34 mouse cellular contexts compared by ENCODE assay signal in genomic region chr17:37185474-37185873, GRCm38 (mm10). TPM values are rescaled to one million over a fixed set of nuclear protein-coding genes. Genes with fewer than 3 reads are reported as not detected.
DNase-seq lines count a peak whose midpoint lies in the region; ATAC-seq and TF ChIP-seq lines count a peak whose summit lies in the region.
"Had no signal": no experiment of that assay in that cellular context is flagged by ENCODE, and none has a peak within 500 bp of the region (broad histone marks: within the 10 kb centered on the region; RNA-seq: fewer than 3 reads in every experiment).

No protein-coding gene starts in this region.

- POLR2A ChIA-PET in Patski (lab: Charles Lee) = no interaction called here

- 38% methylated on average over 6 of the region's 6 CpGs for WGBS in intestine, embryonic 15.5 days

- CTCF ChIA-PET in Patski (lab: Charles Lee) = no interaction called here

- in situ Hi-C loops in Patski (cut with MboI; ENCODE audit: low pct_unique_long_range_greater_than_20kb) = no loop called here

- H3K27me3 ChIP-seq in Patski = peaks cover 3% of the 10 kb centered on the region
- H3K27me3 ChIP-seq in intestine, embryonic 15.5 days (replicated peaks) = no peaks in the 10 kb centered on the region
- H3K27me3 ChIP-seq: heart, embryonic 13.5 days; hindbrain, embryonic 12.5 days; limb, embryonic 13.5 days; liver, embryonic 12.5 days; midbrain, embryonic 15.5 days; stomach, embryonic 15.5 days had no signal

- no peak overlapping the region for H3K9ac ChIP-seq in intestine, embryonic 15.5 days
- H3K9ac ChIP-seq: heart, embryonic 13.5 days; hindbrain, embryonic 12.5 days; kidney, embryonic 15.5 days; limb, embryonic 13.5 days; liver, embryonic 12.5 days; midbrain, embryonic 15.5 days; stomach, embryonic 15.5 days had no signal

- TF ChIP-seq CTCF in Patski (IDR thresholded peaks at IDR 0.05) = no peak

- H3K4me3 ChIP-seq in intestine, embryonic 15.5 days (replicated peaks) = no peak overlapping the region
- H3K4me3 ChIP-seq: heart, embryonic 13.5 days; hindbrain, embryonic 12.5 days; kidney, embryonic 15.5 days; limb, embryonic 13.5 days; liver, embryonic 12.5 days; midbrain, embryonic 15.5 days; stomach, embryonic 15.5 days had no signal

- DNase-seq in urinary bladder, postnatal 14 days (ENCODE audit: low spot score) = peak; percentile 17
- no peak for DNase-seq in urinary bladder, adult 2 months (ENCODE audit: low spot score)
- DNase-seq in Patski (ENCODE audit: low read depth, low spot score) = no peak
- DNase-seq in heart, adult 8-10 months (ENCODE audit: low spot score) = no peak
- DNase-seq in frontal cortex, postnatal 10 days (ENCODE audit: low spot score in 2 of 2) = no peak
- DNase-seq: adrenal gland, adult 2 months; cerebellum, adult 8-10 months; cerebellum, postnatal 36 days; gastrocnemius, postnatal 14 days; heart, adult 11 months; heart, postnatal 14 days; kidney, postnatal 36 days; layer of hippocampus, postnatal 36 days; lung, adult 18-20 months; right cerebral cortex, adult 18-20 months; right cerebral cortex, postnatal 4 days; thymus, adult 18-20 months; thymus, postnatal 36 days had no signal

- no peaks in the 10 kb centered on the region for H3K9me3 ChIP-seq in intestine, embryonic 15.5 days
- H3K9me3 ChIP-seq: heart, embryonic 13.5 days; hindbrain, embryonic 12.5 days; kidney, embryonic 15.5 days; limb, embryonic 13.5 days; liver, embryonic 12.5 days; midbrain, embryonic 15.5 days; stomach, embryonic 15.5 days had no signal

- no peaks in the 10 kb centered on the region for H3K36me3 ChIP-seq in intestine, embryonic 15.5 days
- H3K36me3 ChIP-seq: heart, embryonic 13.5 days; hindbrain, embryonic 12.5 days; kidney, embryonic 15.5 days; limb, embryonic 13.5 days; liver, embryonic 12.5 days; midbrain, embryonic 15.5 days; stomach, embryonic 15.5 days had no signal

- peak; percentile 57 for ATAC-seq in Patski
- ATAC-seq in intestine, embryonic 15.5 days = 0 out of 2 replicates have a peak, but pooled peaks have one; percentile 41
- no peak for ATAC-seq in megakaryocyte progenitor cell, adult 5-6 weeks (replicated peaks; ENCODE audit: poor library complexity)
- ATAC-seq: forebrain, embryonic 14.5 days; liver, embryonic 12.5 days; midbrain, embryonic 15.5 days had no signal

- no peak overlapping the region for H3K27ac ChIP-seq in intestine, embryonic 15.5 days
- H3K27ac ChIP-seq: heart, embryonic 13.5 days; hindbrain, embryonic 12.5 days; kidney, embryonic 15.5 days; limb, embryonic 13.5 days; liver, embryonic 12.5 days; midbrain, embryonic 15.5 days; stomach, embryonic 15.5 days had no signal

- H3K4me1 ChIP-seq in intestine, embryonic 15.5 days (replicated peaks) = no peaks in the 10 kb centered on the region
- H3K4me1 ChIP-seq: heart, embryonic 13.5 days; hindbrain, embryonic 12.5 days; kidney, embryonic 15.5 days; limb, embryonic 13.5 days; liver, embryonic 12.5 days; midbrain, embryonic 15.5 days; stomach, embryonic 15.5 days had no signal

- H3K4me2 ChIP-seq in intestine, embryonic 15.5 days (replicated peaks) = no peak overlapping the region
- H3K4me2 ChIP-seq: heart, embryonic 13.5 days; hindbrain, embryonic 12.5 days; kidney, embryonic 15.5 days; limb, embryonic 13.5 days; liver, embryonic 12.5 days; midbrain, embryonic 15.5 days; stomach, embryonic 15.5 days had no signal

RNA-seq across cellular contexts. Expression of gene Ubd, which starts 8.2 kb away (rescaled TPM):
- 0.52 and 1.0 TPM in 2 replicates for polyA plus RNA-seq in urinary bladder, adult 2 months (2012; rRNA removed)
- 0.06 TPM for polyA plus RNA-seq in Patski (2021)
- not detected in 2 replicates for polyA plus RNA-seq in intestine, embryonic 15.5 days (2015; fragmentation: Nextera tagmentation; extraction: Ambion mirVana)
- total RNA-seq in heart, adult 8-10 months (2022) = not detected
- total RNA-seq in megakaryocyte progenitor cell, adult 5-6 weeks (2015) = 0.22 TPM in 1 of 2 replicates, not detected in the other
- 0.27 TPM in 1 of 2 replicates, not detected in the other for total RNA-seq in megakaryocyte progenitor cell, adult 5-6 weeks (2017)
- total RNA-seq: adrenal gland, adult 2 months; adrenal gland, postnatal 4 days; gastrocnemius, postnatal 14 days; layer of hippocampus, adult 8-10 months; layer of hippocampus, postnatal 36 days; left cerebral cortex, postnatal 14 days had no signal
- polyA plus RNA-seq: adrenal gland, adult 2 months; C2C12; embryonic facial prominence, embryonic 14.5 days; forebrain, embryonic 14.5 days; heart, embryonic 13.5 days; hindbrain, embryonic 12.5 days; kidney, embryonic 15.5 days; limb, embryonic 13.5 days; liver, embryonic 12.5 days; midbrain, embryonic 15.5 days; neural tube, embryonic 14.5 days; stomach, embryonic 15.5 days had no signal

RNA-seq across cellular contexts. Expression of gene Olfr94, which starts 15.3 kb away (rescaled TPM):
- not detected in 2 replicates for polyA plus RNA-seq in urinary bladder, adult 2 months (2012; rRNA removed)
- not detected for polyA plus RNA-seq in Patski (2021)
- not detected in 2 replicates for polyA plus RNA-seq in intestine, embryonic 15.5 days (2015; fragmentation: Nextera tagmentation; extraction: Ambion mirVana)
- not detected for total RNA-seq in heart, adult 8-10 months (2022)
- not detected in 2 replicates for total RNA-seq in megakaryocyte progenitor cell, adult 5-6 weeks (2015)
- total RNA-seq in megakaryocyte progenitor cell, adult 5-6 weeks (2017) = not detected in 2 replicates
- total RNA-seq: adrenal gland, adult 2 months; adrenal gland, postnatal 4 days; gastrocnemius, postnatal 14 days; heart, postnatal 14 days; layer of hippocampus, adult 8-10 months; layer of hippocampus, postnatal 36 days; left cerebral cortex, postnatal 14 days had no signal
- polyA plus RNA-seq: adrenal gland, adult 2 months; C2C12; forebrain, embryonic 14.5 days; heart, embryonic 13.5 days; hindbrain, embryonic 12.5 days; kidney, embryonic 15.5 days; limb, embryonic 13.5 days; liver, embryonic 12.5 days; stomach, embryonic 15.5 days had no signal

RNA-seq across cellular contexts. Expression of gene Olfr93, which starts 24.2 kb away (rescaled TPM):
- polyA plus RNA-seq in urinary bladder, adult 2 months (2012; rRNA removed) = not detected in 2 replicates
- not detected for polyA plus RNA-seq in Patski (2021)
- polyA plus RNA-seq in intestine, embryonic 15.5 days (2015; fragmentation: Nextera tagmentation; extraction: Ambion mirVana) = not detected in 2 replicates
- not detected for total RNA-seq in heart, adult 8-10 months (2022)
- not detected in 2 replicates for total RNA-seq in megakaryocyte progenitor cell, adult 5-6 weeks (2015)
- not detected in 2 replicates for total RNA-seq in megakaryocyte progenitor cell, adult 5-6 weeks (2017)
- total RNA-seq: adrenal gland, adult 2 months; adrenal gland, postnatal 4 days; gastrocnemius, postnatal 14 days; heart, postnatal 14 days; layer of hippocampus, adult 8-10 months; layer of hippocampus, postnatal 36 days; left cerebral cortex, postnatal 14 days had no signal
- polyA plus RNA-seq: adrenal gland, adult 2 months; C2C12; embryonic facial prominence, embryonic 14.5 days; forebrain, embryonic 14.5 days; heart, embryonic 13.5 days; hindbrain, embryonic 12.5 days; kidney, embryonic 15.5 days; limb, embryonic 13.5 days; liver, embryonic 12.5 days; midbrain, embryonic 15.5 days; neural tube, embryonic 14.5 days; stomach, embryonic 15.5 days had no signal

RNA-seq across cellular contexts. Expression of gene Olfr95, which starts 27.4 kb away (rescaled TPM):
- polyA plus RNA-seq in urinary bladder, adult 2 months (2012; rRNA removed) = not detected in 2 replicates
- polyA plus RNA-seq in Patski (2021) = not detected
- polyA plus RNA-seq in intestine, embryonic 15.5 days (2015; fragmentation: Nextera tagmentation; extraction: Ambion mirVana) = not detected in 2 replicates
- total RNA-seq in heart, adult 8-10 months (2022) = not detected
- not detected in 2 replicates for total RNA-seq in megakaryocyte progenitor cell, adult 5-6 weeks (2015)
- not detected in 2 replicates for total RNA-seq in megakaryocyte progenitor cell, adult 5-6 weeks (2017)
- total RNA-seq: adrenal gland, adult 2 months; adrenal gland, postnatal 4 days; gastrocnemius, postnatal 14 days; heart, postnatal 14 days; layer of hippocampus, adult 8-10 months; layer of hippocampus, postnatal 36 days; left cerebral cortex, postnatal 14 days had no signal
- polyA plus RNA-seq: adrenal gland, adult 2 months; C2C12; embryonic facial prominence, embryonic 14.5 days; forebrain, embryonic 14.5 days; heart, embryonic 13.5 days; hindbrain, embryonic 12.5 days; kidney, embryonic 15.5 days; limb, embryonic 13.5 days; liver, embryonic 12.5 days; midbrain, embryonic 15.5 days; stomach, embryonic 15.5 days had no signal

RNA-seq across cellular contexts. Expression of gene Olfr96, which starts 34.5 kb away (rescaled TPM):
- not detected in 2 replicates for polyA plus RNA-seq in urinary bladder, adult 2 months (2012; rRNA removed)
- polyA plus RNA-seq in Patski (2021) = not detected
- not detected in 2 replicates for polyA plus RNA-seq in intestine, embryonic 15.5 days (2015; fragmentation: Nextera tagmentation; extraction: Ambion mirVana)
- total RNA-seq in heart, adult 8-10 months (2022) = not detected
- not detected in 2 replicates for total RNA-seq in megakaryocyte progenitor cell, adult 5-6 weeks (2015)
- total RNA-seq in megakaryocyte progenitor cell, adult 5-6 weeks (2017) = not detected in 2 replicates
- total RNA-seq: adrenal gland, adult 2 months; adrenal gland, postnatal 4 days; gastrocnemius, postnatal 14 days; heart, postnatal 14 days; layer of hippocampus, adult 8-10 months; layer of hippocampus, postnatal 36 days; left cerebral cortex, postnatal 14 days had no signal
- polyA plus RNA-seq: adrenal gland, adult 2 months; C2C12; forebrain, embryonic 14.5 days; heart, embryonic 13.5 days; hindbrain, embryonic 12.5 days; kidney, embryonic 15.5 days; limb, embryonic 13.5 days; liver, embryonic 12.5 days; midbrain, embryonic 15.5 days; neural tube, embryonic 14.5 days; stomach, embryonic 15.5 days had no signal
